Mouse (Mus musculus): ENCODE results near the gene 2200002D01Rik.

- TF ChIP-seq POLR2A (IDR thresholded peaks at IDR 0.05; ENCODE audit: extremely low read depth, insufficient read depth, low read length) (no peak), CTCF (IDR thresholded peaks at IDR 0.05; ENCODE audit: extremely low read depth, insufficient read depth, low read length) (no peak)
Observed at GRCm38 (mm10) chr7:29293131-29294065, 45.1 kb upstream of the 2200002D01Rik start.
